Mouse (Mus musculus) kidney, embryonic 15.5 days (tissue): ENCODE measurements around the gene Arl15. TPM values are rescaled to one million over a fixed set of nuclear protein-coding genes. Genes with fewer than 3 reads are reported as not detected.

Source experiments
- ATAC-seq: fragments of 200-750 bp; cut with Nextera tagmentation; replicated peaks from 2 replicates; pipeline ENCODE4 v1.8.0; 2017; ENCODE audit warnings: moderate TSS enrichment; ENCODE audit not compliant: low FRiP score
- H3K27ac ChIP-seq: fragments of 300-500 bp; sonication (generic); 2 replicates; pipeline ENCODE4 v1.5.1; 2015; ENCODE audit warnings: mild to moderate bottlenecking, inconsistent platforms
- H3K27me3 ChIP-seq: fragments of 300-500 bp; sonication (generic); 2 replicates; pipeline ENCODE4 v1.6.1; 2015; ENCODE audit warnings: inconsistent platforms
- H3K36me3 ChIP-seq: fragments of 300-500 bp; sonication (generic); 2 replicates; pipeline ENCODE4 v1.6.1; 2015; ENCODE audit warnings: inconsistent platforms
- H3K4me1 ChIP-seq: fragments of 300-500 bp; sonication (generic); 2 replicates; pipeline ENCODE4 v1.6.1; 2015; ENCODE audit warnings: inconsistent platforms
- H3K4me2 ChIP-seq: fragments of 300-500 bp; sonication (generic); 2 replicates; pipeline ENCODE4 v1.6.1; 2015; ENCODE audit warnings: moderate library complexity, mild to moderate bottlenecking, inconsistent platforms
- H3K4me3 ChIP-seq: fragments of 300-500 bp; sonication (generic); replicated peaks from 2 replicates; pipeline ENCODE4 v1.5.1; 2015; ENCODE audit warnings: mild to moderate bottlenecking, inconsistent platforms
- H3K9ac ChIP-seq: fragments of 300-500 bp; sonication (generic); 2 replicates; pipeline ENCODE4 v1.6.1; 2015; ENCODE audit warnings: mild to moderate bottlenecking, inconsistent platforms
- H3K9me3 ChIP-seq: fragments of 300-500 bp; sonication (generic); replicated peaks from 2 replicates; pipeline ENCODE4 v1.6.1; 2016; ENCODE audit warnings: inconsistent platforms
- WGBS: fragments of 180-500 bp; shearing (Covaris S2); methylation state at CpG from one replicate; pipeline ENCODE4 v1.1.7; 2015; ENCODE audit warnings: mixed read lengths; 5-methylcytosine and 5-hydroxymethylcytosine counted together
- polyA plus RNA-seq: library from polyadenylated mRNA; unstranded; fragments of >200 nt; fragmentation: Nextera tagmentation; extraction: Ambion mirVana; gene quantifications from 2 replicates; pipeline ENCODE4 v1.2.1, GENCODE M21; 2015

Gene Arl15
- polyA plus RNA-seq, 1 experiment from 2014 or later, result 14.1 TPM

DNA sequence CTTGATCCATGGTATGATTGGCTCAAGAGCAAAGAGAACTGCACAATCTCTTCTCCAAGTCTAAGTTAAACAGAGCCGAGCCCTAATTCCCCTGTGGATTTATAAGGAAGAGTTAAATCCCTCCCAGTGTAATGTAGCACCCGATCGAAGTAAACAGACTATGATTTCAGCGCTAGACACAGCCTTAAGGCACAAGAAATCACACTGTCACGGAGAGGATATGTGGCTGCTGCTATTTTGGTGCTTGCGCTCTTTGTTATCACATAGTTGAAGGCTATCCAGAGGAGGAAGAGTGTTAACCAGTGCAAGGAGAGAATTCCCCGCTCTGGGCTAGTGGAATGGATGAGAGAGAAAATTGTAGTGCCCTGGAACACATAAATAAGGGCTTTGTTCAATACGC lies 223.6 kb downstream of the Arl15 start:
- Histone ChIP-seq H3K9me3 (no peaks in the 10 kb centered on the region), H3K4me1 (no peaks in the 10 kb centered on the region), H3K27ac (no peak overlapping the region), H3K4me2 (no peak overlapping the region), H3K36me3 (no peaks in the 10 kb centered on the region), H3K4me3 (no peak overlapping the region), H3K27me3 (no peaks in the 10 kb centered on the region), H3K9ac (no peak overlapping the region)
- WGBS, result 89% methylated on average over 8 of the region's 8 CpGs
- no peak for ATAC-seq

GRCm38 (mm10) chr13:114023541-114023940 lies 229.2 kb downstream of the Arl15 start:
- H3K4me2 ChIP-seq, result no peak overlapping the region
- no peaks in the 10 kb centered on the region for H3K27me3 ChIP-seq
- no peak overlapping the region for H3K4me3 ChIP-seq
- H3K27ac ChIP-seq, result no peak overlapping the region
- no peaks in the 10 kb centered on the region for H3K4me1 ChIP-seq
- H3K9me3 ChIP-seq, result no peaks in the 10 kb centered on the region
- 0 out of 2 replicates have a peak, but pooled peaks cover 3% of the 10 kb centered on the region for H3K36me3 ChIP-seq
- H3K9ac ChIP-seq, result no peak overlapping the region
- 92% methylated on average over 7 of the region's 7 CpGs for WGBS
- ATAC-seq, result no peak

GRCm38 (mm10) chr13:114026306-114026705 lies 232.0 kb downstream of the Arl15 start:
- Histone ChIP-seq H3K4me1 (no peaks in the 10 kb centered on the region), H3K9me3 (no peaks in the 10 kb centered on the region), H3K27me3 (no peaks in the 10 kb centered on the region), H3K9ac (no peak overlapping the region), H3K4me3 (no peak overlapping the region), H3K27ac (no peak overlapping the region), H3K36me3 (0 out of 2 replicates have a peak, but pooled peaks cover 3% of the 10 kb centered on the region), H3K4me2 (no peak overlapping the region)
- WGBS, result 80% methylated on average over 6 of the region's 6 CpGs
- no peak for ATAC-seq

GRCm38 (mm10) chr13:114026751-114027150 lies 232.4 kb downstream of the Arl15 start:
- H3K4me1 ChIP-seq, result no peaks in the 10 kb centered on the region
- no peak overlapping the region for H3K9ac ChIP-seq
- H3K4me2 ChIP-seq, result no peak overlapping the region
- no peak overlapping the region for H3K27ac ChIP-seq
- 0 out of 2 replicates have a peak, but pooled peaks cover 3% of the 10 kb centered on the region for H3K36me3 ChIP-seq
- no peaks in the 10 kb centered on the region for H3K9me3 ChIP-seq
- H3K27me3 ChIP-seq, result no peaks in the 10 kb centered on the region
- no peak for ATAC-seq
- 86% methylated on average over 7 of the region's 7 CpGs for WGBS
- H3K4me3 ChIP-seq, result no peak overlapping the region

DNA sequence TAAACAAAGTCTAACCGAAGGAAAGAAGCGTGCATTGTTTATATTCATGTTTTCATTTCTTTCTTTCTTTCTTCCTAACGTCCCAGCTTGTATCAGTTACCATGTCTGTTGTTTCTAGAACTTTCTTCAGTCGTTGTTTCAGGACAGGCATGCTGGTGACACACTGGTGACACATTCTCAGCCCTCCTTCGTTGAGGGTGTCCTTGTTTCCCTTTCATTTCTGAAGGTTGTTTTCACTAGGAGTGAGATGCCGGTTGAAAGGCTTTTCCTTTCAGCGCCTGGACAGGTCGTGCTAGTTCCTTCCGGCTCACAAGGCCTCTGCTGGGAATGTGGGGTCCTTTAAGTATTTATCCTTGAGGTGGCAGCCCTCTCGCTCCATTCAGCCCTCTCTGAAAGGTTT lies 253.8 kb downstream of the Arl15 start:
- Histone ChIP-seq H3K27ac (no peak overlapping the region), H3K4me2 (no peak overlapping the region), H3K27me3 (no peaks in the 10 kb centered on the region), H3K4me3 (no peak overlapping the region), H3K9ac (no peak overlapping the region), H3K9me3 (no peaks in the 10 kb centered on the region), H3K36me3 (no peaks in the 10 kb centered on the region), H3K4me1 (peaks cover 8% of the 10 kb centered on the region; the same call in 1 of the 2 replicates)
- ATAC-seq, result no peak
- WGBS, result 58% methylated on average over 10 of the region's 10 CpGs

- ATAC-seq, result no peak
- H3K9ac ChIP-seq, result no peak overlapping the region
- H3K27ac ChIP-seq, result no peak overlapping the region
- no peaks in the 10 kb centered on the region for H3K9me3 ChIP-seq
- no peak overlapping the region for H3K4me3 ChIP-seq
- H3K36me3 ChIP-seq, result no peaks in the 10 kb centered on the region
- peaks cover 8% of the 10 kb centered on the region; the same call in 1 of the 2 replicates for H3K4me1 ChIP-seq
- no peaks in the 10 kb centered on the region for H3K27me3 ChIP-seq
- 56% methylated on average over 3 of the region's 3 CpGs for WGBS
- H3K4me2 ChIP-seq, result no peak overlapping the region
These were observed 254.4 kb downstream of the Arl15 start for GRCm38 (mm10) chr13:114048688-114049087.

DNA sequence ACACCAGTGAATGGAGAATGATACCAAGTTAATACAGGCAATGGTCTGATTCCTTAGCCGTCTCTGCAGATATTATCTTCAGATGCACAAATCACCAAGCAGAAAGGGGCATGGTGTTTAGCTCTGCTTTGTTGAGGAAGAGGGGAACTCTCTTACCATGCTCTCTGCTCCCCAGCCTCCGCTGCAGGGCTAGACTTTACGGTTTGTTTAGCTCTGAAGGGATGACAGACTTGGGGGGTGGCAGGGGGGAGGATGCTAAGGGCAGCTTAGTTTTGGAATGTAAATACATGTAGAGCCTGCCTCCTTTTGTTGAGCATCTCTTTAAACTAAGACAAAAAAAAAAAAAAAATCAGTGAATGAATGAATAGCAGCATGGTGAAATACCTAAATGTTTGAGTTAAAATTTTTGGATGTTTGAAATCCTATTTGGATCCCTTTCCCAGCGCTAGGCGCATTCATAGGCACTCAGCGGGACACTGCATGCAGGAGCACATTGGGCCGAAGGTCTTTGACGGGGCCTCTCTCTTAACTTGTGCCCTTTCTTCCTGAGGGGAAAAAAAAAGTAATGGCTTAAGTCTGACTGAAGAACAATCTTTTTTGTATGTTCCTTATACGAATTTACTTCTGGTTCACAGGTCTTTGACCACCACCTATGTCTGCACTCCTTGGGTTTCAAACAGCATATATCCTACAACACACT lies 257.0 kb downstream of the Arl15 start:
- H3K9me3 ChIP-seq, result no peaks in the 10 kb centered on the region
- H3K36me3 ChIP-seq, result no peaks in the 10 kb centered on the region
- H3K9ac ChIP-seq, result no peak overlapping the region
- H3K4me3 ChIP-seq, result no peak overlapping the region
- no peak for ATAC-seq
- H3K27ac ChIP-seq, result no peak overlapping the region
- no peak overlapping the region for H3K4me2 ChIP-seq
- peaks cover 8% of the 10 kb centered on the region; the same call in 1 of the 2 replicates for H3K4me1 ChIP-seq
- H3K27me3 ChIP-seq, result no peaks in the 10 kb centered on the region
- WGBS, result 42% methylated on average over 9 of the region's 9 CpGs

- WGBS, result 51% methylated on average over 15 of the region's 15 CpGs
- H3K27ac ChIP-seq, result no peak overlapping the region
These were observed 258.3 kb downstream of the Arl15 start for GRCm38 (mm10) chr13:114052426-114053205.

DNA sequence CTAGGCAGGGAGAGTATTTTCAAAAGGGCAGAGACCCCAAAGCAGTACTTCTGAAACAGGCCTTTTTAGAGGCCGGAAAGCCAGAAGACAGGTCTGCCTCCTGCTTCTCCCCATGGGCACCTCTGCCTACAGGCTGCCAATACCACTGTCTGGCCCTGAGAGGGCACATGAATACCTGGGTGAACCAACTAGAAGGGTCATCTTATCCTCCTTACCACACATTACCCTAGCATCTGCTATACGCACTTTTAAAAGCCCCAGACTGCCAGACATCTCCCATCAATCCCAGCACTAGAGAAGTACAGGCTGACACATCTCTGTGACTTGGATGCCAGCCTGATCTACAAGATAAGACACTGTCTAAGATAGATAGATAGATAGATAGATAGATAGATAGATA lies 259.0 kb downstream of the Arl15 start:
- ATAC-seq, result no peak
- no peak overlapping the region for H3K9ac ChIP-seq
- H3K27ac ChIP-seq, result no peak overlapping the region
- H3K27me3 ChIP-seq, result no peaks in the 10 kb centered on the region
- WGBS, result 92% methylated on average over 2 of the region's 2 CpGs
- no peak overlapping the region for H3K4me2 ChIP-seq
- H3K4me1 ChIP-seq, result peaks cover 8% of the 10 kb centered on the region; the same call in 1 of the 2 replicates
- H3K9me3 ChIP-seq, result no peaks in the 10 kb centered on the region
- H3K36me3 ChIP-seq, result no peaks in the 10 kb centered on the region
- no peak overlapping the region for H3K4me3 ChIP-seq

More at GRCm38 (mm10) chr13:114052426-114053205, 258.3 kb downstream of the Arl15 start:
- no peak for ATAC-seq
- Histone ChIP-seq H3K4me3 (no peak overlapping the region), H3K27me3 (no peaks in the 10 kb centered on the region), H3K36me3 (no peaks in the 10 kb centered on the region), H3K9ac (no peak overlapping the region), H3K9me3 (no peaks in the 10 kb centered on the region), H3K4me1 (peaks cover 8% of the 10 kb centered on the region; the same call in 1 of the 2 replicates), H3K4me2 (no peak overlapping the region)

DNA sequence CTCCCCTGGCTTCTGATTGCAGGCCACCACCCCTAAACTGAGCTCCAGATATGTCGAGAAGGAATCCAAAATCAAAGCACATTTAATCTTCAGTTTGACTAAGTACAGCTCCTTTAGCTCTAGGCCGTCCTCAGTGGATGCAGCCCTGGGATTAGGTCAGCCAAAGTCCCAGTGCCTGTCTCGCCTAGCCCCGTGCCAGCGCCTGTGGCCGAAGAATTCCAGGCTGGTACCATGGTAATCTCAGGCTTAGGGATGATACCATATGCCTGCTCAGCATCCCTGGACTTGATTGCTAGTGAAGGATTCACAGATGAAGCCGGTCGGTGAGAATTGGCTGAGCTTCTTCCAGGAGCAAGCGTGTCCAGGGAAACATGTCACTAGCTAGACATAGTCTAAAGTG lies 261.4 kb downstream of the Arl15 start:
- Histone ChIP-seq H3K4me3 (no peak overlapping the region), H3K4me2 (no peak overlapping the region), H3K9me3 (no peaks in the 10 kb centered on the region), H3K36me3 (no peaks in the 10 kb centered on the region), H3K9ac (no peak overlapping the region), H3K27me3 (no peaks in the 10 kb centered on the region), H3K27ac (no peak overlapping the region), H3K4me1 (peaks cover 8% of the 10 kb centered on the region; the same call in 1 of the 2 replicates)
- WGBS, result 89% methylated on average over 9 of the region's 9 CpGs
- no peak for ATAC-seq

GRCm38 (mm10) chr13:114060258-114060657 lies 266.0 kb downstream of the Arl15 start:
- no peak overlapping the region for H3K4me3 ChIP-seq
- H3K27me3 ChIP-seq, result no peaks in the 10 kb centered on the region
- no peaks in the 10 kb centered on the region for H3K36me3 ChIP-seq
- H3K4me1 ChIP-seq, result no peaks in the 10 kb centered on the region
- H3K9me3 ChIP-seq, result no peaks in the 10 kb centered on the region
- H3K4me2 ChIP-seq, result no peak overlapping the region
- 67% methylated on average over 6 of the region's 6 CpGs for WGBS
- no peak overlapping the region for H3K27ac ChIP-seq
- H3K9ac ChIP-seq, result no peak overlapping the region
- no peak for ATAC-seq

DNA sequence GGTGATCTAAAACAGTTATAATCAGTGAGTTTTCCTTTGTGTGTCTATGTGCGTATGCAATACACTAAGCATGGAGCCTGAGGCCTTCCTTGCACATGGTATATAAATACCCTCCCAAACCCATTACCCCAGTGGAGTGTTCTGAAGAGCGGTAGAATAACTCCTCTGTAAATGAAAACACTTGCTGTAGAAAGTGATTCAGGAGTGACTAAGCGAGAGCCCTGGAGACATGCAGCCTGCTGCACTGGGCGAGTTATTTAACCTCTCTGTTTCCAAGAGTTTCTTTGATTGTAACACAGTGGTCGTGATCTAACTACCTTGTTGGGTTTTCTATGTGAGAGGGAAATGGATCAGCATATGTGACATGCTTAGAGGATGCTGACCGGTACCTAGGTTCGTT lies 266.9 kb downstream of the Arl15 start:
- Histone ChIP-seq H3K27me3 (no peaks in the 10 kb centered on the region), H3K4me3 (no peak overlapping the region), H3K9me3 (no peaks in the 10 kb centered on the region), H3K4me2 (no peak overlapping the region), H3K4me1 (no peaks in the 10 kb centered on the region), H3K9ac (no peak overlapping the region), H3K36me3 (no peaks in the 10 kb centered on the region), H3K27ac (no peak overlapping the region)
- ATAC-seq, result no peak
- WGBS, result 92% methylated on average over 7 of the region's 7 CpGs
